Mouse (Mus musculus): ENCODE data around the gene Syna. TPM values are rescaled to one million over a fixed set of nuclear protein-coding genes. Genes with fewer than 3 reads are reported as not detected.
A peak's percentile ranks its signal among the peaks of the same experiment; 100 is the strongest.

The Syna gene
- polyA plus RNA-seq, 1 experiment from 2014 or later, result not detected

GRCm38 (mm10) chr5:134572508-134573214 lies 12.7 kb upstream of the Syna start:
- Histone ChIP-seq H3K9ac (ENCODE audit: low read depth, low read length) (peak overlapping the region; percentile 50), H3K4me3 (ENCODE audit: low read depth, low read length) (peak overlapping the region; percentile 57), H3K27ac (ENCODE audit: low read depth, low read length) (peak overlapping the region; percentile 40; the same call in 1 of the 2 replicates), H3K27me3 (replicated peaks; ENCODE audit: control insufficient read depth, insufficient read depth, low read length) (no peaks in the 10 kb centered on the region), H3K9me3 (ENCODE audit: control insufficient read depth, low read length) (no peaks in the 10 kb centered on the region), H3K36me3 (ENCODE audit: control insufficient read depth, insufficient read depth, low read length) (no peaks in the 10 kb centered on the region), H3K4me2 (peak overlapping the region; percentile 92), H3K4me1 (replicated peaks; ENCODE audit: control insufficient read depth, insufficient read depth, low read length) (peaks cover 6% of the 10 kb centered on the region; the same call in 1 of the 2 replicates)
- no peak for DNase-seq (ENCODE audit: low spot score)
- 25% methylated on average over 10 of the region's 10 CpGs for WGBS
- no peak for ATAC-seq (replicated peaks; ENCODE audit: low FRiP score)

GRCm38 (mm10) chr5:134571730-134572507 lies 11.9 kb upstream of the Syna start:
- Histone ChIP-seq H3K4me3 (ENCODE audit: low read depth, low read length) (peak overlapping the region; percentile 57), H3K4me1 (replicated peaks; ENCODE audit: control insufficient read depth, insufficient read depth, low read length) (peaks cover 6% of the 10 kb centered on the region; the same call in 1 of the 2 replicates), H3K4me2 (peak overlapping the region; percentile 92), H3K9ac (ENCODE audit: low read depth, low read length) (peak overlapping the region; percentile 50), H3K27me3 (replicated peaks; ENCODE audit: control insufficient read depth, insufficient read depth, low read length) (no peaks in the 10 kb centered on the region), H3K36me3 (ENCODE audit: control insufficient read depth, insufficient read depth, low read length) (no peaks in the 10 kb centered on the region), H3K27ac (ENCODE audit: low read depth, low read length) (peak overlapping the region; percentile 40; the same call in 1 of the 2 replicates), H3K9me3 (ENCODE audit: control insufficient read depth, low read length) (no peaks in the 10 kb centered on the region)
- DNase-seq (ENCODE audit: low spot score) (peak; percentile 66), ATAC-seq (replicated peaks; ENCODE audit: low FRiP score) (peak; percentile 68)
- WGBS, result 1% methylated on average over 23 of the region's 23 CpGs

- Histone ChIP-seq H3K27me3 (replicated peaks; ENCODE audit: control insufficient read depth, insufficient read depth, low read length) (no peaks in the 10 kb centered on the region), H3K9ac (ENCODE audit: low read depth, low read length) (no peak overlapping the region), H3K4me1 (replicated peaks; ENCODE audit: control insufficient read depth, insufficient read depth, low read length) (peaks cover 6% of the 10 kb centered on the region; the same call in 1 of the 2 replicates), H3K27ac (ENCODE audit: low read depth, low read length) (peak overlapping the region; percentile 47), H3K4me3 (ENCODE audit: low read depth, low read length) (no peak overlapping the region), H3K36me3 (ENCODE audit: control insufficient read depth, insufficient read depth, low read length) (no peaks in the 10 kb centered on the region), H3K9me3 (ENCODE audit: control insufficient read depth, low read length) (no peaks in the 10 kb centered on the region), H3K4me2 (no peak overlapping the region)
- DNase-seq (ENCODE audit: low spot score) (no peak), ATAC-seq (replicated peaks; ENCODE audit: low FRiP score) (no peak)
- 57% methylated on average over 8 of the region's 8 CpGs for WGBS
These were observed 9.1 kb upstream of the Syna start for GRCm38 (mm10) chr5:134568964-134569491.

GRCm38 (mm10) chr5:134568030-134568429 lies 8.1 kb upstream of the Syna start:
- H3K4me3 ChIP-seq (ENCODE audit: low read depth, low read length), result no peak overlapping the region
- no peak for ATAC-seq (replicated peaks; ENCODE audit: low FRiP score)
- H3K27ac ChIP-seq (ENCODE audit: low read depth, low read length), result no peak overlapping the region
- peaks cover 6% of the 10 kb centered on the region; the same call in 1 of the 2 replicates for H3K4me1 ChIP-seq (replicated peaks; ENCODE audit: control insufficient read depth, insufficient read depth, low read length)
- no peak overlapping the region for H3K4me2 ChIP-seq
- no peaks in the 10 kb centered on the region for H3K9me3 ChIP-seq (ENCODE audit: control insufficient read depth, low read length)
- 64% methylated on average over 3 of the region's 3 CpGs for WGBS
- no peaks in the 10 kb centered on the region for H3K36me3 ChIP-seq (ENCODE audit: control insufficient read depth, insufficient read depth, low read length)
- DNase-seq (ENCODE audit: low spot score), result no peak
- no peak overlapping the region for H3K9ac ChIP-seq (ENCODE audit: low read depth, low read length)
- no peaks in the 10 kb centered on the region for H3K27me3 ChIP-seq (replicated peaks; ENCODE audit: control insufficient read depth, insufficient read depth, low read length)

GRCm38 (mm10) chr5:134567445-134567844 lies 7.5 kb upstream of the Syna start:
- Histone ChIP-seq H3K9me3 (ENCODE audit: control insufficient read depth, low read length) (no peaks in the 10 kb centered on the region), H3K36me3 (ENCODE audit: control insufficient read depth, insufficient read depth, low read length) (no peaks in the 10 kb centered on the region), H3K27ac (ENCODE audit: low read depth, low read length) (no peak overlapping the region), H3K4me3 (ENCODE audit: low read depth, low read length) (no peak overlapping the region), H3K9ac (ENCODE audit: low read depth, low read length) (no peak overlapping the region), H3K4me2 (no peak overlapping the region), H3K4me1 (replicated peaks; ENCODE audit: control insufficient read depth, insufficient read depth, low read length) (peaks cover 4% of the 10 kb centered on the region; the same call in 1 of the 2 replicates), H3K27me3 (replicated peaks; ENCODE audit: control insufficient read depth, insufficient read depth, low read length) (no peaks in the 10 kb centered on the region)
- 78% methylated on average over 4 of the region's 4 CpGs for WGBS
- no peak for DNase-seq (ENCODE audit: low spot score)
- ATAC-seq (replicated peaks; ENCODE audit: low FRiP score), result no peak

GRCm38 (mm10) chr5:134565696-134566095 lies 5.7 kb upstream of the Syna start:
- Histone ChIP-seq H3K4me3 (ENCODE audit: low read depth, low read length) (no peak overlapping the region), H3K4me2 (no peak overlapping the region), H3K9ac (ENCODE audit: low read depth, low read length) (no peak overlapping the region), H3K9me3 (ENCODE audit: control insufficient read depth, low read length) (no peaks in the 10 kb centered on the region), H3K4me1 (replicated peaks; ENCODE audit: control insufficient read depth, insufficient read depth, low read length) (no peaks in the 10 kb centered on the region), H3K36me3 (ENCODE audit: control insufficient read depth, insufficient read depth, low read length) (no peaks in the 10 kb centered on the region), H3K27ac (ENCODE audit: low read depth, low read length) (no peak overlapping the region), H3K27me3 (replicated peaks; ENCODE audit: control insufficient read depth, insufficient read depth, low read length) (no peaks in the 10 kb centered on the region)
- WGBS, result 77% methylated on average over 6 of the region's 6 CpGs
- ATAC-seq (replicated peaks; ENCODE audit: low FRiP score) (no peak), DNase-seq (ENCODE audit: low spot score) (no peak)

GRCm38 (mm10) chr5:134564272-134564671 lies 4.3 kb upstream of the Syna start:
- no peak for DNase-seq (ENCODE audit: low spot score)
- no peak overlapping the region for H3K27ac ChIP-seq (ENCODE audit: low read depth, low read length)
- no peaks in the 10 kb centered on the region for H3K36me3 ChIP-seq (ENCODE audit: control insufficient read depth, insufficient read depth, low read length)
- no peaks in the 10 kb centered on the region for H3K27me3 ChIP-seq (replicated peaks; ENCODE audit: control insufficient read depth, insufficient read depth, low read length)
- no peak overlapping the region for H3K9ac ChIP-seq (ENCODE audit: low read depth, low read length)
- no peak overlapping the region for H3K4me2 ChIP-seq
- no peak for ATAC-seq (replicated peaks; ENCODE audit: low FRiP score)
- 97% methylated on average over 2 of the region's 2 CpGs for WGBS
- H3K4me3 ChIP-seq (ENCODE audit: low read depth, low read length), result no peak overlapping the region
- H3K4me1 ChIP-seq (replicated peaks; ENCODE audit: control insufficient read depth, insufficient read depth, low read length), result no peaks in the 10 kb centered on the region
- H3K9me3 ChIP-seq (ENCODE audit: control insufficient read depth, low read length), result no peaks in the 10 kb centered on the region

- Histone ChIP-seq H3K9ac (ENCODE audit: low read depth, low read length) (no peak overlapping the region), H3K9me3 (ENCODE audit: control insufficient read depth, low read length) (no peaks in the 10 kb centered on the region), H3K36me3 (ENCODE audit: control insufficient read depth, insufficient read depth, low read length) (no peaks in the 10 kb centered on the region), H3K4me2 (no peak overlapping the region), H3K27ac (ENCODE audit: low read depth, low read length) (no peak overlapping the region), H3K4me1 (replicated peaks; ENCODE audit: control insufficient read depth, insufficient read depth, low read length) (peaks cover 3% of the 10 kb centered on the region), H3K27me3 (replicated peaks; ENCODE audit: control insufficient read depth, insufficient read depth, low read length) (no peaks in the 10 kb centered on the region), H3K4me3 (ENCODE audit: low read depth, low read length) (no peak overlapping the region)
- WGBS, result 71% methylated on average over 16 of the region's 16 CpGs
- ATAC-seq (replicated peaks; ENCODE audit: low FRiP score) (no peak), DNase-seq (ENCODE audit: low spot score) (no peak)
These were observed 640 bp upstream of the Syna start for GRCm38 (mm10) chr5:134560450-134561171.

Data from liver, embryonic 11.5 days (tissue).